Mouse (Mus musculus): ENCODE measurements at regions not wholly inside any gene's neighbourhood (a gene's known extent, or its start where the extent isn't known, plus 50 kb on each side); places are given as distances from the start of the nearest gene placed in this dataset.

DNA sequence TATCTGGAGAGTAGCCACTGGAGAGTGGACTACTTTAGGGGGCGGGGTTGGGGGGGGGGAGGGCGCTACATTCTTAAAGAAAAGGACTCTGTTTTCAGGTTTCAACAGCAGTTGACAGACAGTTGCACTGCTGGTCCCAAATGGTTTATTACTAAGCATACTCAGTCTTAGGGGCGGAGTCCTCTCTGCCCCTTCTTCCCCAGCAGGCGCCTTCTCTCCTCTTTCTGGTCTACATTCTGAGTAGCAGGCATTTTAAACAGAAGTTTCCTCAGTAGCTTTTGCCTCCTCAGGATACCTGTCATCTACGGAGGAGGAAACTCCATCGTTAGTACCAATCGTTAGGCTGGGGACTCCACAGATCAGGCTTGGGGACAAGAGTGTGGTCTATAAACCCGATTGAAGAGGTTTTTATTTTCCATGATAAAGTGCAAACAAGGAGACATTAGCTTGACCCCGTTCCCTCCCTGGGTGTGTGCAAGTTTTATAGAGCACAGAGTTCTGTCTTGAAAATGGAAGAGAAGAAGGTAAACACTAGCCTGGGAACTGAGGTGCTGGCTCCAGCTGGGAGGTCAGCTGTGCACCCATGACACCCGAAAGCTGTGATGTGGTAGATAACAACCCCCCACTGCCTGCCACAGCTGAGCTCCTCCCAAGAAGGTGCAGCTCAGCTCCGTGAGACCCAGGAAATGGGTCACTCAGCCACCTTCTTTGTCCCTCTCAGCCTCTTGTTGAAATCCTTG is 107.8 kb downstream of the Btg1 start:
- TF ChIP-seq CTCF (IDR thresholded peaks at IDR 0.05; ENCODE audit: extremely low read depth, insufficient read depth, insufficient read length, insufficient replicate concordance) (no peak), POLR2A (IDR thresholded peaks at IDR 0.05; ENCODE audit: low read depth, low read length) (no peak)
